Mouse (Mus musculus) liver, embryonic 11.5 days (tissue): ENCODE data around the gene Prpf6. TPM values are rescaled to one million over a fixed set of nuclear protein-coding genes. Genes with fewer than 3 reads are reported as not detected.
A peak's percentile ranks its signal among the peaks of the same experiment; 100 is the strongest.

Source experiments
- ATAC-seq: fragments of 200-750 bp; cut with Nextera tagmentation; replicated peaks from 2 replicates; pipeline ENCODE4 v1.8.0; 2017; ENCODE audit warnings: moderate number of reproducible peaks, mild to moderate bottlenecking, moderate TSS enrichment, moderate library complexity; ENCODE audit not compliant: low FRiP score
- DNase-seq: peaks from one replicate; pipeline ENCODE4 v3.0.0-alpha.2; 2017; ENCODE audit warnings: low spot score
- H3K27ac ChIP-seq: fragments of 300-500 bp; sonication (generic); 2 replicates; pipeline ENCODE4 v1.5.1; 2014; ENCODE audit warnings: mild to moderate bottlenecking, low read depth, low read length, control low read depth
- H3K27me3 ChIP-seq: fragments of 300-500 bp; sonication (generic); replicated peaks from 2 replicates; pipeline ENCODE4 v1.6.1; 2014; ENCODE audit warnings: low read length, mixed read lengths; ENCODE audit not compliant: control insufficient read depth, insufficient read depth
- H3K36me3 ChIP-seq: fragments of 300-500 bp; sonication (generic); 2 replicates; pipeline ENCODE4 v1.6.1; 2014; ENCODE audit warnings: mild to moderate bottlenecking, low read length, moderate library complexity, mixed read lengths; ENCODE audit not compliant: control insufficient read depth, insufficient read depth
- H3K4me1 ChIP-seq: fragments of 300-500 bp; sonication (generic); replicated peaks from 2 replicates; pipeline ENCODE4 v1.6.1; 2014; ENCODE audit warnings: low read length, mixed read lengths; ENCODE audit not compliant: control insufficient read depth, insufficient read depth
- H3K4me2 ChIP-seq: fragments of 300-500 bp; sonication (generic); 2 replicates; pipeline ENCODE4 v1.6.1; 2014; ENCODE audit warnings: mild to moderate bottlenecking, control low read depth, moderate library complexity
- H3K4me3 ChIP-seq: fragments of 300-500 bp; sonication (generic); 2 replicates; pipeline ENCODE4 v1.5.1; 2014; ENCODE audit warnings: low read depth, low read length, control low read depth
- H3K9ac ChIP-seq: fragments of 300-500 bp; sonication (generic); 2 replicates; pipeline ENCODE4 v1.6.1; 2014; ENCODE audit warnings: low read depth, low read length, control low read depth
- H3K9me3 ChIP-seq: fragments of 300-500 bp; sonication (generic); 2 replicates; pipeline ENCODE4 v1.6.1; 2016; ENCODE audit warnings: low read length, inconsistent platforms, mixed read lengths; ENCODE audit not compliant: control insufficient read depth
- WGBS: fragments of 180-500 bp; shearing (Covaris S2); extraction: QIAGEN DNeasy Blood & Tissue Kit; methylation state at CpG from one replicate; pipeline ENCODE4 v1.1.7; 2014; 5-methylcytosine and 5-hydroxymethylcytosine counted together
- polyA plus RNA-seq: library from polyadenylated mRNA; unstranded; fragments of >200 nt; fragmentation: Nextera tagmentation; extraction: Ambion mirVana; gene quantifications from 2 replicates; pipeline ENCODE4 v1.2.1, GENCODE M21; 2014

Gene Prpf6
- polyA plus RNA-seq, 1 experiment from 2014 or later = 63.0 TPM

- Histone ChIP-seq H3K27ac (no peak overlapping the region), H3K9me3 (no peaks in the 10 kb centered on the region), H3K27me3 (no peaks in the 10 kb centered on the region), H3K4me2 (no peak overlapping the region; the same call in 1 of the 2 replicates), H3K36me3 (peaks cover 36% of the 10 kb centered on the region), H3K9ac (no peak overlapping the region), H3K4me1 (peaks cover 24% of the 10 kb centered on the region), H3K4me3 (0 out of 2 replicates have a peak overlapping the region, but pooled peaks have one; percentile 1)
- 79% methylated on average over 5 of the region's 5 CpGs for WGBS
- no peak for DNase-seq
- no peak for ATAC-seq
Measured at GRCm38 (mm10) chr2:181590471-181590870, 1.2 kb upstream of the Prpf6 start.

GRCm38 (mm10) chr2:181592231-181593041 is 768 bp downstream of the Prpf6 start, which contains the start of gene Zfp512b:
TSS of gene Zfp512b (minus strand) at chr2:181592803.
- Histone ChIP-seq H3K27ac (peak within 1 kb of the TSS; percentile 61), H3K4me2 (peak within 1 kb of the TSS; percentile 96), H3K36me3 (peaks cover 22% of the 10 kb centered on the region), H3K9me3 (no peaks in the 10 kb centered on the region), H3K4me1 (peaks cover 24% of the 10 kb centered on the region), H3K4me3 (peak within 1 kb of the TSS; percentile 68), H3K9ac (peak within 1 kb of the TSS; percentile 94), H3K27me3 (no peaks in the 10 kb centered on the region)
- peak; percentile 63 for ATAC-seq
- DNase-seq = peak; percentile 76
- WGBS = 2% methylated on average over 73 of the region's 97 CpGs

- Histone ChIP-seq H3K9ac (peak overlapping the region; percentile 94), H3K4me1 (peaks cover 30% of the 10 kb centered on the region), H3K27me3 (no peaks in the 10 kb centered on the region), H3K9me3 (no peaks in the 10 kb centered on the region), H3K36me3 (peaks cover 18% of the 10 kb centered on the region), H3K27ac (peak overlapping the region; percentile 61), H3K4me2 (peak overlapping the region; percentile 96), H3K4me3 (peak overlapping the region; percentile 68)
- ATAC-seq = peak; percentile 18
- 5% methylated on average over 6 of the region's 6 CpGs for WGBS
- no peak for DNase-seq
Measured at GRCm38 (mm10) chr2:181593042-181593421, 1.4 kb downstream of the Prpf6 start.

GRCm38 (mm10) chr2:181593937-181594336 is 2.3 kb downstream of the Prpf6 start:
- ATAC-seq (no peak), DNase-seq (no peak)
- no peaks in the 10 kb centered on the region for H3K9me3 ChIP-seq
- H3K36me3 ChIP-seq = peaks cover 11% of the 10 kb centered on the region
- no peak overlapping the region for H3K4me2 ChIP-seq
- no peak overlapping the region for H3K27ac ChIP-seq
- no peak overlapping the region for H3K9ac ChIP-seq
- H3K4me1 ChIP-seq = peaks cover 33% of the 10 kb centered on the region
- no peaks in the 10 kb centered on the region; the same call in 1 of the 2 replicates for H3K27me3 ChIP-seq
- no peak overlapping the region for H3K4me3 ChIP-seq

- WGBS = 77% methylated on average over 4 of the region's 4 CpGs
- Histone ChIP-seq H3K36me3 (peaks cover 3% of the 10 kb centered on the region; the same call in 1 of the 2 replicates), H3K27ac (no peak overlapping the region), H3K4me3 (no peak overlapping the region), H3K4me1 (peaks cover 33% of the 10 kb centered on the region), H3K4me2 (no peak overlapping the region), H3K27me3 (no peaks in the 10 kb centered on the region; the same call in 1 of the 2 replicates), H3K9me3 (no peaks in the 10 kb centered on the region), H3K9ac (no peak overlapping the region)
- ATAC-seq (no peak), DNase-seq (no peak)
Measured at GRCm38 (mm10) chr2:181594946-181595696, 3.5 kb downstream of the Prpf6 start.

GRCm38 (mm10) chr2:181596221-181596960 is 4.7 kb downstream of the Prpf6 start:
- 47% methylated on average over 6 of the region's 6 CpGs for WGBS
- DNase-seq = no peak

GRCm38 (mm10) chr2:181597378-181598061 is 5.9 kb downstream of the Prpf6 start:
- Histone ChIP-seq H3K27ac (no peak overlapping the region), H3K27me3 (no peaks in the 10 kb centered on the region; the same call in 1 of the 2 replicates), H3K4me1 (peaks cover 29% of the 10 kb centered on the region), H3K9ac (no peak overlapping the region), H3K9me3 (no peaks in the 10 kb centered on the region), H3K4me3 (no peak overlapping the region), H3K4me2 (no peak overlapping the region; the same call in 1 of the 2 replicates), H3K36me3 (no peaks in the 10 kb centered on the region)
- DNase-seq (no peak), ATAC-seq (no peak)
- 52% methylated on average over 7 of the region's 7 CpGs for WGBS

More at GRCm38 (mm10) chr2:181596221-181596960, 4.7 kb downstream of the Prpf6 start:
- no peak overlapping the region for H3K4me3 ChIP-seq
- H3K9me3 ChIP-seq = no peaks in the 10 kb centered on the region
- H3K4me1 ChIP-seq = peaks cover 26% of the 10 kb centered on the region
- H3K4me2 ChIP-seq = no peak overlapping the region
- ATAC-seq = no peak
- no peak overlapping the region for H3K9ac ChIP-seq
- no peaks in the 10 kb centered on the region; the same call in 1 of the 2 replicates for H3K27me3 ChIP-seq
- H3K36me3 ChIP-seq = no peaks in the 10 kb centered on the region
- H3K27ac ChIP-seq = no peak overlapping the region
